Mouse (Mus musculus) forebrain, embryonic 14.5 days (tissue): ENCODE measurements around the gene Srms. TPM values are rescaled to one million over a fixed set of nuclear protein-coding genes. Genes with fewer than 3 reads are reported as not detected.
A peak's percentile ranks its signal among the peaks of the same experiment; 100 is the strongest.

Source experiments
- ATAC-seq: fragments of 200-750 bp; cut with Nextera tagmentation; 2 replicates; pipeline ENCODE4 v1.8.0; 2017; ENCODE audit warnings: mild to moderate bottlenecking, moderate library complexity
- DNase-seq: peaks from one replicate; pipeline ENCODE4 v3.0.0-alpha.2; 2015; ENCODE audit warnings: low spot score
- H3K27ac ChIP-seq: fragments of 300-500 bp; sonication (generic); 2 replicates; pipeline ENCODE4 v1.5.1; 2014; ENCODE audit warnings: low read depth, mild to moderate bottlenecking, control low read depth, low read length, moderate library complexity
- H3K27me3 ChIP-seq: fragments of 300-500 bp; sonication (generic); replicated peaks from 2 replicates; pipeline ENCODE4 v1.6.1; 2014; ENCODE audit warnings: low read length, control low read depth, mixed read lengths; ENCODE audit not compliant: control insufficient read depth, insufficient read depth
- H3K36me3 ChIP-seq: fragments of 300-500 bp; sonication (generic); 2 replicates; pipeline ENCODE4 v1.6.1; 2014; ENCODE audit warnings: low read length, control low read depth; ENCODE audit not compliant: control insufficient read depth, insufficient read depth
- H3K4me1 ChIP-seq: fragments of 300-500 bp; sonication (generic); 2 replicates; pipeline ENCODE4 v1.6.1; 2014; ENCODE audit warnings: antibody characterized with exemption, low read length, control low read depth; ENCODE audit not compliant: control insufficient read depth, insufficient read depth
- H3K4me2 ChIP-seq: fragments of 300-500 bp; sonication (generic); 2 replicates; pipeline ENCODE4 v1.6.1; 2014; ENCODE audit warnings: mild to moderate bottlenecking, control low read depth, low read length
- H3K4me3 ChIP-seq: fragments of 300-500 bp; sonication (generic); 2 replicates; pipeline ENCODE4 v1.5.1; 2014; ENCODE audit warnings: low read depth, low read length, control low read depth
- H3K9ac ChIP-seq: fragments of 300-500 bp; sonication (generic); 2 replicates; pipeline ENCODE4 v1.6.1; 2014; ENCODE audit warnings: mild to moderate bottlenecking, low read length, control low read depth, moderate library complexity
- H3K9me3 ChIP-seq: fragments of 300-500 bp; sonication (generic); replicated peaks from 2 replicates; pipeline ENCODE4 v1.6.1; 2016; ENCODE audit warnings: low read length, control low read depth, mixed read lengths; ENCODE audit not compliant: control insufficient read depth
- WGBS: fragments of 180-500 bp; shearing (Covaris S2); extraction: QIAGEN DNeasy Blood & Tissue Kit; methylation state at CpG from one replicate; pipeline ENCODE4 v1.1.7; 2014; 5-methylcytosine and 5-hydroxymethylcytosine counted together
- polyA plus RNA-seq: library from polyadenylated mRNA; unstranded; fragments of >200 nt; fragmentation: Nextera tagmentation; extraction: Ambion mirVana; gene quantifications from 2 replicates; pipeline ENCODE4 v1.2.1, GENCODE M21; 2014

Srms gene
- polyA plus RNA-seq, 1 experiment from 2014 or later, result 0.25 TPM

- Histone ChIP-seq H3K9ac (peak overlapping the region; percentile 32; the same call in 1 of the 2 replicates), H3K9me3 (no peaks in the 10 kb centered on the region), H3K36me3 (no peaks in the 10 kb centered on the region), H3K4me1 (0 out of 2 replicates have a peak, but pooled peaks cover 3% of the 10 kb centered on the region), H3K27ac (no peak overlapping the region), H3K4me3 (peak overlapping the region; percentile 16), H3K4me2 (peak overlapping the region; percentile 39), H3K27me3 (peaks cover 26% of the 10 kb centered on the region)
- 2% methylated on average over 34 of the region's 34 CpGs for WGBS
- ATAC-seq (no peak), DNase-seq (no peak)
Observed at GRCm38 (mm10) chr2:181212389-181213020, 480 bp downstream of the Srms start.

DNA sequence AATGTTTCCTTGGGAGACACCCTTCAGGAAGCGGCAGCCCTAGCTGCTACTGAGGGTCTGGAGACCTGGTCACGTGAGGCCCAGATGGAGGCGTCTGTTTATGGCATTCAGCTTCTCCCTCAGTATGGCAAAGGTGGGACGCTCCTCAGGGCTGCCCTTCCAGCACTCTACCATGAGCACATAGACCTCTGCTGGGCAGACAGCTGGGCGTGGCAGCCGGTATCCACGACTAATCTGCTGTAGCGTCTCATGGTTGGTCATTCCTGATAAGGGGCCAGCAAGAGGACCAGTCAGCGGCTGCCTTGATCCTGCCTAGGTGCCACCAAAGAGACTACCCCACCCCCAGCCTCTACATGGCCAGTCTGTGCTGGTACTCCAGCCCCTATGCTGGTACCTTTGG is 6.9 kb downstream of the Srms start:
- no peak overlapping the region for H3K9ac ChIP-seq
- H3K4me2 ChIP-seq, result no peak overlapping the region
- DNase-seq, result no peak
- H3K27ac ChIP-seq, result no peak overlapping the region
- no peak for ATAC-seq
- H3K4me1 ChIP-seq, result no peaks in the 10 kb centered on the region
- H3K36me3 ChIP-seq, result no peaks in the 10 kb centered on the region
- H3K27me3 ChIP-seq, result no peaks in the 10 kb centered on the region; the same call in 1 of the 2 replicates
- no peak overlapping the region for H3K4me3 ChIP-seq
- H3K9me3 ChIP-seq, result no peaks in the 10 kb centered on the region
- WGBS, result 80% methylated on average over 9 of the region's 9 CpGs

DNA sequence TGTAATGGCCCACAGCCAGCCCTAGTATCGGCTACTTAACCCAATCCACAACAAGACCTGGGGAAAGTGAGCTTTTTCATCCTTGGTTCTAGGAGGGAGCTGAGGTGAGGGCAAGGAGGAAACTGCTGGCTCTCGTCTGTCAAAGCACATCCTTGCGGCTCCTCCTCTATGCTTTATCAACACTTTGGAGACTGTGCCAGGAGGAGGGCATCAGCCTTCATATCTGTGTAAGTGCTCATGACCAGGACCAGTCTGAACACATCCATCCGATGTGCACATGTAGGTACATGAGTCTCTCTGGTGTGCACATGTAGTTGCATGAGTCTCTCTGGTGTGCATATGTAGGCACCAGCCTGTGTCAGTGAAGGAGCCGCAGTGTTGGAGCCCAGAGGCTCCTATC is 7.3 kb downstream of the Srms start:
- Histone ChIP-seq H3K4me3 (no peak overlapping the region), H3K9me3 (no peaks in the 10 kb centered on the region), H3K4me2 (no peak overlapping the region), H3K4me1 (no peaks in the 10 kb centered on the region), H3K27me3 (no peaks in the 10 kb centered on the region), H3K27ac (no peak overlapping the region), H3K9ac (no peak overlapping the region), H3K36me3 (no peaks in the 10 kb centered on the region)
- ATAC-seq (no peak), DNase-seq (no peak)
- WGBS, result 85% methylated on average over 5 of the region's 5 CpGs

DNA sequence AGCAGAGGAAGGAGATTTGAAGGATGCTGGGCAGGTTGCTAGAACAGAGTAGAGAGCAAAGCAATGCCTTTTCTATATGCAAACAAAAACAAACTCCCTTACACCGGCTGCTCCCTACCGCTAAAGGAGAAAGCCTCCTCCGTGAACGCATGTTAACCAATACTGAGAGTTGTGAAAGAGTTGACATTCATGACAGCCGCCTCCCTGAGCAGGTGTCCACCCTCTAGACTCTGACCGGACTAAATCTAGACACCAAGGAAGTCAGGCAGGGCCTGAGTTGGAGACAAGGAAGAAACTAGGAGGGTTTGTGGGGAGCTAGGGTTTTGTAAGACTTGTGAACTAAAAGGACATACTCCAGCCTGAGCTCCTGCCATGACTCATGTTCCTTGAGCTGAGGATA is 10.1 kb downstream of the Srms start:
- no peaks in the 10 kb centered on the region for H3K9me3 ChIP-seq
- H3K4me1 ChIP-seq, result no peaks in the 10 kb centered on the region
- WGBS, result 78% methylated on average over 6 of the region's 6 CpGs
- no peak overlapping the region for H3K27ac ChIP-seq
- no peak for DNase-seq
- no peak overlapping the region for H3K4me3 ChIP-seq
- ATAC-seq, result no peak
- H3K4me2 ChIP-seq, result no peak overlapping the region
- no peak overlapping the region for H3K9ac ChIP-seq
- H3K36me3 ChIP-seq, result no peaks in the 10 kb centered on the region
- H3K27me3 ChIP-seq, result no peaks in the 10 kb centered on the region

DNA sequence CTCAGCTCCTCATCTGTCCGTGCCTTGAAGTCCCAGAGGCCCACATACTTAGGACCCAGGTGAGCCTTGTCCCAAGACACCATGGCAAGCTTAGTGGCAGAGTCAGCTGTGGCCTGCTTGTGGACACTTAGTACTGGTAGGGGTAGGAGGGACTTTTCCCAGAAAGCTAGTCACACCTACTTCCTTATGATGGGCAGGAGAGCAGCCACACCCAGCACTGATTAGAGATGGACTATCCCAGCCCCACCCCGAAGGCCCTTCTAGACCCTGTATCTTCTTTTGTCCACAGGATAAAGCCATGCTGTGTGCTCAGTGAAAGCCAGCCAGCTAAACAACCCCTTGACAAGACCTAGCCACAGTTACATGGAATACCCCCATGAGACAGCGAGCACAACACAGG is 10.6 kb downstream of the Srms start, which contains the start of gene Ptk6:
TSS of gene Ptk6 (minus strand) at position 368 of the 400 bp plus-strand sequence.
- DNase-seq (no peak), ATAC-seq (no peak)
- WGBS, result 81% methylated on average over 3 of the region's 3 CpGs
- no peaks in the 10 kb centered on the region for H3K4me1 ChIP-seq
- H3K27ac ChIP-seq, result no peak within 1 kb of the TSS
- H3K9ac ChIP-seq, result no peak within 1 kb of the TSS
- H3K27me3 ChIP-seq, result no peaks in the 10 kb centered on the region
- H3K9me3 ChIP-seq, result no peaks in the 10 kb centered on the region
- H3K36me3 ChIP-seq, result no peaks in the 10 kb centered on the region
- H3K4me2 ChIP-seq, result no peak within 1 kb of the TSS
- H3K4me3 ChIP-seq, result no peak within 1 kb of the TSS

DNA sequence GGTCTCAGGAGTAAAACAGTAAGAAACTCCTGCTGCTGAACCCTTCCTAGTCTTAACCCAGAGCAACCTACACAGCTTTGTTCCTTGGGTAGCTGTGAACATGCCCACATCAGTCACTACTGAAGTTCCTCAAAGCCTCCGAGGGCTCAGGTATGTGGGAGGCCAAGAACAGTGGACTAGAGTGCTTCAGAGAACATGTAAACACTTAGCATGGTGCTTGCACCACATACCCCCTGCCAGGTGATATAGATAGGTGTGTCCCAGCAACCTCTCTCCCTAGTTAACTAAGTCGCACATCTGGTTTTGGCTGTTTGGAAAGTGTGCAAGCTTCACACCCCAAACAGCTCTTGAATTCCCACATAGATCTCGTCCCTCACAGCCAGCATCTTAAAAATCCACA is 11.4 kb downstream of the Srms start:
- no peak for DNase-seq
- ATAC-seq, result no peak
- Histone ChIP-seq H3K4me3 (no peak overlapping the region), H3K27ac (no peak overlapping the region), H3K9ac (no peak overlapping the region), H3K27me3 (no peaks in the 10 kb centered on the region), H3K4me2 (no peak overlapping the region), H3K36me3 (no peaks in the 10 kb centered on the region), H3K4me1 (no peaks in the 10 kb centered on the region), H3K9me3 (no peaks in the 10 kb centered on the region)
- 81% methylated on average over 3 of the region's 3 CpGs for WGBS

GRCm38 (mm10) chr2:181196628-181197300 is 16.2 kb downstream of the Srms start:
- DNase-seq, result no peak
- H3K9me3 ChIP-seq, result no peaks in the 10 kb centered on the region
- no peak for ATAC-seq
- no peak overlapping the region for H3K4me3 ChIP-seq
- H3K36me3 ChIP-seq, result no peaks in the 10 kb centered on the region
- H3K4me1 ChIP-seq, result no peaks in the 10 kb centered on the region
- no peaks in the 10 kb centered on the region for H3K27me3 ChIP-seq
- no peak overlapping the region for H3K27ac ChIP-seq
- no peak overlapping the region for H3K9ac ChIP-seq
- no peak overlapping the region for H3K4me2 ChIP-seq
- WGBS, result 89% methylated on average over 4 of the region's 4 CpGs

DNA sequence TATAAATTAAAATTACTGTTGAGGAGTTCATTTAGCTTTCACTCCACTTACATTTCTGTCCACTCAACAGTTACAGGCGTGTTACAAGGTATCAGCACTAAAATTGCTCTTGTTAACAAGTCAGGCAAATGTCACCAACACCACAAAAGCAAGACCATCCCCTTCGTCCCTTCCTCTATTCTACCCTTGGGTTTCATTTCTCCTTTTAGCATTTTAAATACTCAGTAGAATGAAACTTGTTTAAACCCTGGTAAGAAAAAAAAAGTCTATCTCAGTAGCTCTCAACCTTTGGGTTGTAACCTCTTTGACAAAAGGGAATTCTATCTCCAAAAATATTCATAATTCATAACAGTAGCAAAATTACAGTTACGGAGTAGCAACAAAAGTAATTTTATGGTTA is 19.9 kb downstream of the Srms start:
- no peak overlapping the region for H3K27ac ChIP-seq

GRCm38 (mm10) chr2:181191936-181192335 is 21.0 kb downstream of the Srms start:
- no peak overlapping the region for H3K4me3 ChIP-seq
- 59% methylated on average over 4 of the region's 4 CpGs for WGBS
- DNase-seq (no peak), ATAC-seq (no peak)
- H3K4me2 ChIP-seq, result no peak overlapping the region
- no peak overlapping the region for H3K27ac ChIP-seq
- no peaks in the 10 kb centered on the region for H3K27me3 ChIP-seq
- peaks cover 10% of the 10 kb centered on the region for H3K36me3 ChIP-seq
- no peaks in the 10 kb centered on the region for H3K9me3 ChIP-seq
- no peak overlapping the region for H3K9ac ChIP-seq
- peaks cover 8% of the 10 kb centered on the region for H3K4me1 ChIP-seq

More for the DNA sequence above, 19.9 kb downstream of the Srms start:
- Histone ChIP-seq H3K4me3 (no peak overlapping the region), H3K4me1 (peaks cover 8% of the 10 kb centered on the region), H3K4me2 (no peak overlapping the region), H3K27me3 (no peaks in the 10 kb centered on the region), H3K36me3 (peaks cover 10% of the 10 kb centered on the region), H3K9me3 (no peaks in the 10 kb centered on the region), H3K9ac (no peak overlapping the region)
- 80% methylated on average over 3 of the region's 3 CpGs for WGBS
- DNase-seq (no peak), ATAC-seq (no peak)
